Mouse (Mus musculus) hindbrain, embryonic 12.5 days (tissue): Measurements from ENCODE around the gene Rspo1. TPM values are rescaled to one million over a fixed set of nuclear protein-coding genes. Genes with fewer than 3 reads are reported as not detected.
A peak's percentile ranks its signal among the peaks of the same experiment; 100 is the strongest.

Experiments
- ATAC-seq: fragments of 200-750 bp; cut with Nextera tagmentation; 2 replicates; pipeline ENCODE4 v1.8.0; 2017; ENCODE audit warnings: moderate TSS enrichment; ENCODE audit not compliant: low FRiP score
- H3K27ac ChIP-seq: fragments of 300-500 bp; sonication (generic); 2 replicates; pipeline ENCODE4 v1.5.1; 2016; ENCODE audit warnings: mild to moderate bottlenecking
- H3K27me3 ChIP-seq: fragments of 300-500 bp; sonication (generic); 2 replicates; pipeline ENCODE4 v1.6.1; 2016; ENCODE audit warnings: mild to moderate bottlenecking
- H3K36me3 ChIP-seq: fragments of 300-500 bp; sonication (generic); 2 replicates; pipeline ENCODE4 v1.6.1; 2016; ENCODE audit warnings: mild to moderate bottlenecking
- H3K4me1 ChIP-seq: fragments of 300-500 bp; sonication (generic); 2 replicates; pipeline ENCODE4 v1.6.1; 2016
- H3K4me2 ChIP-seq: fragments of 300-500 bp; sonication (generic); replicated peaks from 2 replicates; pipeline ENCODE4 v1.6.1; 2016; ENCODE audit warnings: mild to moderate bottlenecking
- H3K4me3 ChIP-seq: fragments of 300-500 bp; sonication (generic); 2 replicates; pipeline ENCODE4 v1.5.1; 2016; ENCODE audit warnings: mild to moderate bottlenecking
- H3K9ac ChIP-seq: fragments of 300-500 bp; sonication (generic); 2 replicates; pipeline ENCODE4 v1.6.1; 2016; ENCODE audit warnings: mild to moderate bottlenecking, moderate library complexity
- H3K9me3 ChIP-seq: fragments of 300-500 bp; sonication (generic); replicated peaks from 2 replicates; pipeline ENCODE4 v1.6.1; 2016; ENCODE audit warnings: mild to moderate bottlenecking
- WGBS: fragments of 180-500 bp; shearing (Covaris S2); methylation state at CpG from one replicate; pipeline ENCODE4 v1.1.7; 2016; 5-methylcytosine and 5-hydroxymethylcytosine counted together
- polyA plus RNA-seq: library from polyadenylated mRNA; unstranded; fragments of >200 nt; fragmentation: Nextera tagmentation; extraction: Ambion mirVana; gene quantifications from 2 replicates; pipeline ENCODE4 v1.2.1, GENCODE M21; 2016

Rspo1 gene
- polyA plus RNA-seq, 1 experiment from 2014 or later = 7.0 TPM

DNA sequence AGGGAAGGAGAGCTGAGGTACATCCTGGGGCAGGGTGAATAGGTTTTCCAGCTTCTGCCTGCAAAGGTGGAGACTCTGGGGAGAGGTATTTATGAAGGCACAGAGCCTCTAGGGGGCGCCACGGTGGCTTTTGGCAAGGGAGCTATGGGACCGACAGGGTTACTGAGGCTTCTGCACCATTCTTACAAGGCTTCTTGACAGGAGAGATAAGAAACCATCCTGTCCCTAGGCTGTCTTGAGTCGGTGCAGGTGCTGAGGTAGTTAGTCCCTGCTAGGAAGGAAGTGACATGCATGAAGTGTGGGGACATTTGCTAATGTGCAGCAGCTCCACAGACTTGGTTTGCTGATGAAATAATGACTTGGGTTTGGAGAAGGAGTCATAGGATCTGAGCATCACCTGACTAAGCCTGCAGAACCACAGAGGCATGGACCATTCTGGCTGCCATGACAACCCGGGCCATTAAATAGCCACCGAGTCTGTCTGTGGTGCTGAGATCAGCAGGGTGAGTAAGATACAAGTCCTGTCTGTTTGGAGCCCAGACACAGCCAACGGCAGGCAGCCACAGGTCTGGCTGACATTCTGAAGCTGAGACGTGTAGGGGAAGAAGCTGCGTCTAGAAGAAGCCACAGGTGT is 2.2 kb upstream of the Rspo1 start:
- no peaks in the 10 kb centered on the region for H3K9me3 ChIP-seq
- ATAC-seq = no peak
- WGBS = 17% methylated on average over 9 of the region's 9 CpGs

GRCm38 (mm10) chr4:124984871-124985670 is 1.2 kb upstream of the Rspo1 start:
- no peak overlapping the region for H3K9ac ChIP-seq
- H3K27ac ChIP-seq = no peak overlapping the region
- no peak for ATAC-seq
- H3K4me1 ChIP-seq = peaks cover 25% of the 10 kb centered on the region
- peaks cover 88% of the 10 kb centered on the region for H3K27me3 ChIP-seq
- H3K9me3 ChIP-seq = no peaks in the 10 kb centered on the region
- 0 out of 2 replicates have a peak overlapping the region, but pooled peaks have one; percentile 7 for H3K4me3 ChIP-seq
- H3K4me2 ChIP-seq = peak overlapping the region; percentile 13; the same call in 1 of the 2 replicates
- H3K36me3 ChIP-seq = no peaks in the 10 kb centered on the region
- WGBS = 8% methylated on average over 18 of the region's 18 CpGs

More for the DNA sequence above, 2.2 kb upstream of the Rspo1 start:
- no peak overlapping the region for H3K4me2 ChIP-seq
- H3K27ac ChIP-seq = no peak overlapping the region
- no peak overlapping the region for H3K4me3 ChIP-seq
- peaks cover 77% of the 10 kb centered on the region for H3K27me3 ChIP-seq
- H3K4me1 ChIP-seq = peaks cover 25% of the 10 kb centered on the region
- H3K36me3 ChIP-seq = no peaks in the 10 kb centered on the region
- H3K9ac ChIP-seq = no peak overlapping the region

GRCm38 (mm10) chr4:124986739-124987710 is 795 bp downstream of the Rspo1 start:
- no peak for ATAC-seq
- no peaks in the 10 kb centered on the region for H3K9me3 ChIP-seq
- H3K36me3 ChIP-seq = no peaks in the 10 kb centered on the region
- 0 out of 2 replicates have a peak overlapping the region, but pooled peaks have one; percentile 56 for H3K9ac ChIP-seq
- peaks cover 99% of the 10 kb centered on the region for H3K27me3 ChIP-seq
- H3K4me1 ChIP-seq = peaks cover 32% of the 10 kb centered on the region
- H3K4me2 ChIP-seq = peak overlapping the region; percentile 59
- H3K4me3 ChIP-seq = peak overlapping the region; percentile 42
- 4% methylated on average over 47 of the region's 51 CpGs for WGBS
- no peak overlapping the region for H3K27ac ChIP-seq

DNA sequence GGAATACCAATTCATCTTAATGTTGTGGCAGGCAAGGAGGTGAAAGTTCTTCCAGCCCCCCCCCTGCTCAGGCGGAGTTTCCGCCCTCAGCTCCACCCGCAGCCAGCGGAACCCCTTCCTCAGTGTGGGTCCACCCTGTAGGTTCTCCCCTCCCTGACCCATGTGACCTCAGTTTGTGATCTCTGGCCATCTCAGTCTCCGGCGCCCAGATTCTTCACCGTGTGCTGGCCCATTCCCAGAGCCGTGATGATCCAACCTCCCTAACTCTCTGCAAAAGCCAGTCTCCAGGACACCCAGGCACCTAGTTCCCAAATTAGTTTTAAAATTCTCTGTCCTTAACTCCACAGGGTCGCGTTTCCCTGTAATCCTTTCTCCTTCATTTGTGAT is 1.5 kb downstream of the Rspo1 start:
- H3K27me3 ChIP-seq = peaks cover 92% of the 10 kb centered on the region
- no peak overlapping the region for H3K4me3 ChIP-seq
- no peak for ATAC-seq
- H3K9ac ChIP-seq = no peak overlapping the region
- 9% methylated on average over 10 of the region's 10 CpGs for WGBS
- no peaks in the 10 kb centered on the region for H3K36me3 ChIP-seq
- H3K4me2 ChIP-seq = no peak overlapping the region
- no peaks in the 10 kb centered on the region for H3K9me3 ChIP-seq
- no peak overlapping the region for H3K27ac ChIP-seq
- peaks cover 32% of the 10 kb centered on the region for H3K4me1 ChIP-seq

DNA sequence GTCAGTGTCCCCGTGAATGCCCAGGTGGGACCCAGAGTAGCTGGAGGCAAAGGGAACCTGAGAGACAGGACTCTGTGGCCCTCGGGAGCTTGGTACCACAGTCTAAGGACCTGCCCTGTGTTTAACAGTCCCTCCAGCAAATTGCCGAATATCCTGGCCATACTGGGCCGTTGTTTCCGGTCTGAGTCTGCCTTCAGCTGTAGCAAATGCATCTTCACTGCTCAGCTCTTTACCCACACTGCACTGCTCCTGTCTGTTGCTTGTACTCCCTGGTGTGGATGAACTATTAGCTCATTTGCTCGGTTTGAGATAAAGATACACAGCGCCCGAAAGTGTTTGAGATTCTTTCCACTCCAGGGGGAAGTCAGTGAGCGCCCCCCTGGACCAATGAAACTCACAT is 2.2 kb downstream of the Rspo1 start:
- no peak for ATAC-seq
- no peaks in the 10 kb centered on the region for H3K36me3 ChIP-seq
- H3K9me3 ChIP-seq = no peaks in the 10 kb centered on the region
- WGBS = 20% methylated on average over 9 of the region's 9 CpGs
- H3K27me3 ChIP-seq = peaks cover 90% of the 10 kb centered on the region
- peaks cover 32% of the 10 kb centered on the region for H3K4me1 ChIP-seq
- no peak overlapping the region for H3K4me2 ChIP-seq
- no peak overlapping the region for H3K4me3 ChIP-seq
- H3K27ac ChIP-seq = no peak overlapping the region
- no peak overlapping the region for H3K9ac ChIP-seq

GRCm38 (mm10) chr4:124989787-124990253 is 3.6 kb downstream of the Rspo1 start:
- Histone ChIP-seq H3K27me3 (peaks cover 82% of the 10 kb centered on the region), H3K4me2 (peak overlapping the region; percentile 31; the same call in 1 of the 2 replicates), H3K4me3 (0 out of 2 replicates have a peak overlapping the region, but pooled peaks have one; percentile 4), H3K27ac (no peak overlapping the region), H3K9me3 (no peaks in the 10 kb centered on the region), H3K36me3 (no peaks in the 10 kb centered on the region), H3K9ac (peak overlapping the region; percentile 32; the same call in 1 of the 2 replicates), H3K4me1 (peaks cover 32% of the 10 kb centered on the region)
- 3% methylated on average over 20 of the region's 20 CpGs for WGBS
- ATAC-seq = no peak

DNA sequence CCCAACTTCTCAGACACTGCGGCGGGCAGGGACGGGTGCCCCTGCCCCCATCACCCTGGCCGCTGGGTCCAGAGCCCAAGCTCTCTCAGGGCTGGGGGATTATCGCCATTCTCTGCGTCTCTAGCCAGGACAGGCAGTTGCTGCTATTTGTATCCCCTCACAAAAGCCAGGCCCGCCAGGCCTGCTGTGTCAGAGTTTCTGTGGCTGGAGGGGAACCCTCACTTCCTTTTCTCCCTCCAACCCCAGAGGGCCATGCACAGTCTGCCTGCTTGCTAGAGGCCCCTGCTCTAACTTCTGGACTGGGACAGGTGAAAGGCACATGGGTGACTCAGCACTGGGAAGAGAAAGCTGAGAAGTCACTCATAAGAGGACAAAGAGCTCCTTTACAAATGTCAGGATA is 4.1 kb downstream of the Rspo1 start:
- peak overlapping the region; percentile 31; the same call in 1 of the 2 replicates for H3K4me2 ChIP-seq
- H3K27me3 ChIP-seq = peaks cover 82% of the 10 kb centered on the region
- no peak overlapping the region for H3K27ac ChIP-seq
- H3K4me1 ChIP-seq = peaks cover 30% of the 10 kb centered on the region
- 0 out of 2 replicates have a peak overlapping the region, but pooled peaks have one; percentile 4 for H3K4me3 ChIP-seq
- H3K36me3 ChIP-seq = no peaks in the 10 kb centered on the region
- under 1% methylated on average over 7 of the region's 7 CpGs for WGBS
- peak overlapping the region; percentile 32; the same call in 1 of the 2 replicates for H3K9ac ChIP-seq
- no peaks in the 10 kb centered on the region for H3K9me3 ChIP-seq
- ATAC-seq = no peak

DNA sequence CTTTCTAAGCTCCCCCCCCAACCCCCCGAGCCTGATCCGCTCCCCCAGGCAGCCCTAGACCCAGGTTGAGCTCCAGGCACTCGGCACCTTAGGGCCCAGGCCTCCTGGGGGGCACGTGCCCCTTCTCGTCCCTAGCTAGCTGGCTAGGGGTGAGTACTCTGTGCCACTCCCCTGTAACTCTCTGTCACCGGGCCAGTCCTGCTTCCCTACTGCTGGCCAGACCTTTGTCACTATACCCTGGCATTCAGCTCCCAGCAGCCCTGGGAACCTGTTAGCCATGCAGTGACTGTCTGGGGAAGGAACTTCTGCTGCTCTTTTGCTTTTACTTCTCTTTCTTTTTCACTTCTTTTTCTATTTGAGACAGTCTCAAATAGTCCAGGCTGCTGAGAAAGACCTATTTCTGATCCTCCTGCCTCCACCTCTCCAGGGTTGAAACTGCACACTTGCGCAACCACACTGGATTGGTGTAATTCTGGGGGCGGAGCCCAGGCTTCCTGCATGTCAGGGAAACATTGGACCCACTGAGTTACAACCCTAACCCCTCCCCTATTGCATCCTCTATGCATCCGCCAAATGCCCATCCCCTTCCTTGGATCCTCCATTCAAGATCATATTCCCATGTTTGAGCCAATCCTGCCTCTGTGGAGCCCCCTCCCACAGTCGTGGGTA is 11.4 kb downstream of the Rspo1 start:
- Histone ChIP-seq H3K27ac (no peak overlapping the region), H3K4me2 (no peak overlapping the region), H3K27me3 (peaks cover 18% of the 10 kb centered on the region), H3K9me3 (no peaks in the 10 kb centered on the region), H3K9ac (no peak overlapping the region), H3K4me1 (no peaks in the 10 kb centered on the region), H3K36me3 (no peaks in the 10 kb centered on the region), H3K4me3 (no peak overlapping the region)
- no peak for ATAC-seq
- WGBS = 72% methylated on average over 10 of the region's 10 CpGs

DNA sequence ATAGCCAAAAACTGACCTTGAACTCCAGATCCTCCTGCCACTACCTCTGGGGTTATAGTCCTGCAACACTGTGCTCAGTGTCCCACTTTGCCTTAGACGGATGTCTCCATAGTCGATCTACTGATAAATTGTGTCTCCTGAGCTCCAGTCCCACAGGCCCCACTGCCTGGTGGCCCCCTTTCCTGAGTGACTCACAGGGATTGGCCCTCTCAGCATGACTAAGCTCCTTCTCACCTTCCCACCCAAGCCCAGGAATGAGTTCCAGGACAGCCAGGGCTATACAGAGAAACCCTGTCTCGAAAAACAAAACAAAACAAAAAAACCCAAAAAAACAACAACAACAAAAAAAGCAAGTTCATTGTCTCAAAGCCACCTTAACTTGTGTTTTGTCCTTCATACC is 13.3 kb downstream of the Rspo1 start:
- WGBS = 81% methylated on average over 3 of the region's 3 CpGs
- H3K27ac ChIP-seq = no peak overlapping the region

DNA sequence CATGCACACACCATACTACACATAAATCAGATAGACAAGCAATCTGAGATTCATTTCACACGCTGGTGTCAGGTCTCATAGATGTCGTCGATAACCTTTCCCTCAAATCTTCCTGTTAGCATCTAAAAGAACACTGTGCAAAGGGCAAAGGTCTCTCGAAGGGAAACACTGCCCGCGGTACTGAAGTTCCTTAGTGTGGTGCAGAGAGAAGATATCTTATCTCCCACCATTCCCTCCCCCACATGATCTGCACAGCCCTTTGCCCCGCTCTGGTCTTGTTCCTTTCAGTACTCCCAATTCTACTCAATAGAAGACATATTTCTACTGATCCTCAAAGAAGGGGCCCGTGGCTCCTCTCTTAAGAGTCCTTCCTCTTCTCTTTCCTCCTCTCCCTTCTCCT is 16.7 kb downstream of the Rspo1 start:
- peaks cover 3% of the 10 kb centered on the region; the same call in 1 of the 2 replicates for H3K4me1 ChIP-seq
- H3K4me3 ChIP-seq = no peak overlapping the region
- no peak overlapping the region for H3K4me2 ChIP-seq
- 83% methylated on average over 8 of the region's 8 CpGs for WGBS
- no peaks in the 10 kb centered on the region for H3K9me3 ChIP-seq
- H3K27me3 ChIP-seq = peaks cover 28% of the 10 kb centered on the region
- no peak overlapping the region for H3K9ac ChIP-seq
- no peaks in the 10 kb centered on the region for H3K36me3 ChIP-seq
- ATAC-seq = no peak
- H3K27ac ChIP-seq = no peak overlapping the region

More for the DNA sequence above, 13.3 kb downstream of the Rspo1 start:
- Histone ChIP-seq H3K36me3 (no peaks in the 10 kb centered on the region), H3K9me3 (no peaks in the 10 kb centered on the region), H3K9ac (no peak overlapping the region), H3K27me3 (peaks cover 7% of the 10 kb centered on the region), H3K4me2 (no peak overlapping the region), H3K4me3 (no peak overlapping the region), H3K4me1 (no peaks in the 10 kb centered on the region)
- ATAC-seq = no peak

- Histone ChIP-seq H3K9ac (no peak overlapping the region), H3K9me3 (no peaks in the 10 kb centered on the region), H3K27me3 (peaks cover 35% of the 10 kb centered on the region), H3K4me3 (no peak overlapping the region), H3K4me1 (peaks cover 3% of the 10 kb centered on the region; the same call in 1 of the 2 replicates), H3K4me2 (no peak overlapping the region), H3K27ac (no peak overlapping the region), H3K36me3 (no peaks in the 10 kb centered on the region)
- no peak for ATAC-seq
- WGBS = 51% methylated on average over 12 of the region's 12 CpGs
Measured at GRCm38 (mm10) chr4:125004886-125005285, 18.7 kb downstream of the Rspo1 start.
